Mouse (Mus musculus) MEL (cell line): ENCODE results near the gene Btnl10.

ENCODE experiments used
- CHD1 ChIP-seq: IDR thresholded peaks from 2 replicates; pipeline ENCODE4 v1.6.1; 2012; ENCODE audit warnings: low read depth, mild to moderate bottlenecking, inconsistent platforms, low read length, improper control_type of control experiment
- CTCF ChIP-seq, 3 experiments: IDR thresholded peaks in 2 of 3; conservative IDR thresholded peaks in 1 of 3; 2 replicates each; pipeline ENCODE4 v1.5.1; 2011 to 2012; ENCODE audit warnings: low read length in 3 of 3, low read depth in 2 of 3, mild to moderate bottlenecking in 2 of 3, improper control_type of control experiment in 1 of 3, inconsistent platforms in 1 of 3, mixed read lengths in 1 of 3, moderate library complexity in 1 of 3; ENCODE audit not compliant: control insufficient read depth in 1 of 3, insufficient read depth in 1 of 3, poor library complexity in 1 of 3, severe bottlenecking in 1 of 3
- E2F4 ChIP-seq: IDR thresholded peaks from 2 replicates; pipeline ENCODE4 v1.6.1; 2011; ENCODE audit warnings: low read depth, low read length, improper control_type of control experiment, borderline replicate concordance
- ETS1 ChIP-seq: IDR thresholded peaks from 2 replicates; pipeline ENCODE4 v1.6.1; 2012; ENCODE audit warnings: low read depth, mild to moderate bottlenecking, inconsistent platforms, low read length, improper control_type of control experiment, moderate library complexity
- GATA1 ChIP-seq: IDR thresholded peaks from 2 replicates; pipeline ENCODE4 v1.6.1; 2011; ENCODE audit warnings: low read depth, low read length, improper control_type of control experiment
- HCFC1 ChIP-seq: IDR thresholded peaks from 2 replicates; pipeline ENCODE4 v1.6.1; 2012; ENCODE audit warnings: low read depth, mild to moderate bottlenecking, inconsistent platforms, low read length, improper control_type of control experiment, moderate library complexity
- JUND ChIP-seq: IDR thresholded peaks from 2 replicates; pipeline ENCODE4 v1.6.1; 2011; ENCODE audit warnings: low read depth, mild to moderate bottlenecking, improper control_type of control experiment, low read length
- NRF1 ChIP-seq: IDR thresholded peaks from 2 replicates; pipeline ENCODE4 v1.6.1; 2014; ENCODE audit warnings: low read depth, mild to moderate bottlenecking, inconsistent platforms, low read length, improper control_type of control experiment, moderate library complexity; ENCODE audit not compliant: poor library complexity, insufficient read depth, severe bottlenecking
- POLR2A ChIP-seq, 2 experiments: IDR thresholded peaks; 2 replicates each; pipeline ENCODE4 v1.6.1; 2011 to 2012; ENCODE audit warnings: low read length in 2 of 2, mild to moderate bottlenecking in 2 of 2, control low read depth in 1 of 2, improper control_type of control experiment in 1 of 2, low read depth in 1 of 2, moderate library complexity in 1 of 2; ENCODE audit not compliant: control insufficient read depth in 1 of 2, insufficient read depth in 1 of 2, poor library complexity in 1 of 2
- POLR2AphosphoS5 ChIP-seq: IDR thresholded peaks from 2 replicates; pipeline ENCODE4 v1.6.1; 2012; ENCODE audit warnings: low read depth, borderline replicate concordance, mild to moderate bottlenecking, inconsistent platforms, low read length, moderate library complexity, mixed read lengths
- RCOR1 ChIP-seq: IDR thresholded peaks from 2 replicates; pipeline ENCODE4 v1.6.1; 2012; ENCODE audit warnings: low read depth, mild to moderate bottlenecking, inconsistent platforms, low read length, improper control_type of control experiment
- TCF12 ChIP-seq: IDR thresholded peaks from 2 replicates; pipeline ENCODE4 v1.6.1; 2014; ENCODE audit warnings: low read depth, mild to moderate bottlenecking, inconsistent platforms, low read length, improper control_type of control experiment, moderate library complexity

- TF ChIP-seq RCOR1 (no peak), CTCF (IDR thresholded peaks at IDR 0.05 in 2 of 3, conservative IDR thresholded peaks at IDR 0.05 in 1 of 3; ENCODE audit: control insufficient read depth in 1 of 3, insufficient read depth in 1 of 3, low read depth in 2 of 3, low read length in 3 of 3, poor library complexity in 1 of 3, severe bottlenecking in 1 of 3) (peak; percentile 20 to 54 (median 33); a peak in 4 of 6 replicates), POLR2AphosphoS5 (no peak), POLR2A (IDR thresholded peaks at IDR 0.05; ENCODE audit: control insufficient read depth in 1 of 2, insufficient read depth in 1 of 2, low read depth in 1 of 2, low read length in 2 of 2, poor library complexity in 1 of 2) (no peak), GATA1 (no peak), JUND (no peak), CHD1 (no peak), E2F4 (no peak), ETS1 (no peak), HCFC1 (no peak), TCF12 (no peak), NRF1 (no peak)
Observed at GRCm38 (mm10) chr11:58970831-58971530, 53.3 kb downstream of the Btnl10 start.
